Mouse (Mus musculus): Measurements from ENCODE around the gene Gcnt2. TPM values are rescaled to one million over a fixed set of nuclear protein-coding genes. Genes with fewer than 3 reads are reported as not detected.

Gcnt2 gene
- polyA plus RNA-seq, 1 experiment from 2014 or later: 2.1 TPM

- 91% methylated on average over 6 of the region's 6 CpGs for WGBS
- H3K4me2 ChIP-seq (replicated peaks): no peak overlapping the region
- H3K4me1 ChIP-seq: peaks cover 19% of the 10 kb centered on the region
- H3K4me3 ChIP-seq: no peak overlapping the region
- no peak overlapping the region for H3K9ac ChIP-seq
- no peak for ATAC-seq (ENCODE audit: low FRiP score, low read depth)
- no peaks in the 10 kb centered on the region for H3K27me3 ChIP-seq
- no peaks in the 10 kb centered on the region for H3K36me3 ChIP-seq
- H3K9me3 ChIP-seq: no peaks in the 10 kb centered on the region
- no peak overlapping the region for H3K27ac ChIP-seq
Measured at GRCm38 (mm10) chr13:40910047-40910446, 50.5 kb downstream of the Gcnt2 start.

GRCm38 (mm10) chr13:40911951-40912350 is 52.4 kb downstream of the Gcnt2 start:
- H3K27ac ChIP-seq: no peak overlapping the region
- peaks cover 30% of the 10 kb centered on the region for H3K4me1 ChIP-seq
- H3K9me3 ChIP-seq: no peaks in the 10 kb centered on the region
- WGBS: 89% methylated on average over 6 of the region's 6 CpGs
- H3K9ac ChIP-seq: no peak overlapping the region
- H3K4me2 ChIP-seq (replicated peaks): no peak overlapping the region
- H3K27me3 ChIP-seq: peaks cover 9% of the 10 kb centered on the region
- ATAC-seq (ENCODE audit: low FRiP score, low read depth): no peak
- no peaks in the 10 kb centered on the region for H3K36me3 ChIP-seq
- no peak overlapping the region for H3K4me3 ChIP-seq

- Histone ChIP-seq H3K4me2 (replicated peaks) (no peak overlapping the region), H3K9me3 (no peaks in the 10 kb centered on the region), H3K27ac (no peak overlapping the region), H3K27me3 (peaks cover 24% of the 10 kb centered on the region), H3K9ac (no peak overlapping the region), H3K4me3 (no peak overlapping the region), H3K36me3 (no peaks in the 10 kb centered on the region), H3K4me1 (peaks cover 31% of the 10 kb centered on the region)
- no peak for ATAC-seq (ENCODE audit: low FRiP score, low read depth)
- 86% methylated on average over 14 of the region's 14 CpGs for WGBS
Measured at GRCm38 (mm10) chr13:40913395-40914018, 54.0 kb downstream of the Gcnt2 start.

- Histone ChIP-seq H3K27ac (no peak overlapping the region), H3K27me3 (peaks cover 30% of the 10 kb centered on the region), H3K9ac (no peak overlapping the region), H3K4me2 (replicated peaks) (no peak overlapping the region), H3K4me3 (no peak overlapping the region), H3K36me3 (no peaks in the 10 kb centered on the region), H3K4me1 (peaks cover 31% of the 10 kb centered on the region), H3K9me3 (no peaks in the 10 kb centered on the region)
- peak; percentile 37; the same call in 1 of the 2 replicates for ATAC-seq (ENCODE audit: low FRiP score, low read depth)
- WGBS: 59% methylated on average over 4 of the region's 4 CpGs
Measured at GRCm38 (mm10) chr13:40914053-40914585, 54.6 kb downstream of the Gcnt2 start.

GRCm38 (mm10) chr13:40916321-40917160 is 57.0 kb downstream of the Gcnt2 start:
- peak overlapping the region; percentile 51 for H3K4me3 ChIP-seq
- H3K9me3 ChIP-seq: no peaks in the 10 kb centered on the region
- H3K36me3 ChIP-seq: no peaks in the 10 kb centered on the region
- H3K27ac ChIP-seq: no peak overlapping the region
- 6% methylated on average over 21 of the region's 21 CpGs for WGBS
- H3K9ac ChIP-seq: peak overlapping the region; percentile 63; the same call in 1 of the 2 replicates
- no peak for ATAC-seq (ENCODE audit: low FRiP score, low read depth)
- H3K27me3 ChIP-seq: peaks cover 54% of the 10 kb centered on the region
- H3K4me1 ChIP-seq: peaks cover 31% of the 10 kb centered on the region
- H3K4me2 ChIP-seq (replicated peaks): peak overlapping the region; percentile 95

GRCm38 (mm10) chr13:40917161-40918091 is 57.9 kb downstream of the Gcnt2 start:
- Histone ChIP-seq H3K9me3 (no peaks in the 10 kb centered on the region), H3K27me3 (peaks cover 56% of the 10 kb centered on the region), H3K9ac (peak overlapping the region; percentile 63), H3K4me3 (peak overlapping the region; percentile 51), H3K4me1 (peaks cover 31% of the 10 kb centered on the region), H3K27ac (no peak overlapping the region), H3K36me3 (no peaks in the 10 kb centered on the region), H3K4me2 (replicated peaks) (peak overlapping the region; percentile 95)
- WGBS: under 1% methylated on average over 38 of the region's 38 CpGs
- ATAC-seq (ENCODE audit: low FRiP score, low read depth): no peak

GRCm38 (mm10) chr13:40921326-40922059 is 61.9 kb downstream of the Gcnt2 start:
- Histone ChIP-seq H3K4me1 (peaks cover 23% of the 10 kb centered on the region), H3K27ac (no peak overlapping the region), H3K4me3 (no peak overlapping the region), H3K36me3 (no peaks in the 10 kb centered on the region), H3K9me3 (no peaks in the 10 kb centered on the region), H3K9ac (no peak overlapping the region), H3K27me3 (peaks cover 52% of the 10 kb centered on the region), H3K4me2 (replicated peaks) (no peak overlapping the region)
- 81% methylated on average over 8 of the region's 8 CpGs for WGBS
- no peak for ATAC-seq (ENCODE audit: low FRiP score, low read depth)

GRCm38 (mm10) chr13:40922311-40922877 is 62.8 kb downstream of the Gcnt2 start:
- no peak for ATAC-seq (ENCODE audit: low FRiP score, low read depth)
- no peak overlapping the region for H3K9ac ChIP-seq
- 77% methylated on average over 11 of the region's 11 CpGs for WGBS

GRCm38 (mm10) chr13:40923756-40924315 is 64.3 kb downstream of the Gcnt2 start:
- Histone ChIP-seq H3K4me2 (replicated peaks) (no peak overlapping the region), H3K36me3 (no peaks in the 10 kb centered on the region), H3K27me3 (peaks cover 29% of the 10 kb centered on the region), H3K27ac (no peak overlapping the region), H3K4me1 (peaks cover 12% of the 10 kb centered on the region; the same call in 1 of the 2 replicates), H3K9ac (no peak overlapping the region), H3K4me3 (no peak overlapping the region), H3K9me3 (no peaks in the 10 kb centered on the region)
- no peak for ATAC-seq (ENCODE audit: low FRiP score, low read depth)
- WGBS: 40% methylated on average over 4 of the region's 4 CpGs

More at GRCm38 (mm10) chr13:40922311-40922877, 62.8 kb downstream of the Gcnt2 start:
- Histone ChIP-seq H3K4me3 (no peak overlapping the region), H3K9me3 (no peaks in the 10 kb centered on the region), H3K27me3 (peaks cover 43% of the 10 kb centered on the region), H3K4me1 (peaks cover 14% of the 10 kb centered on the region), H3K36me3 (no peaks in the 10 kb centered on the region), H3K27ac (no peak overlapping the region), H3K4me2 (replicated peaks) (no peak overlapping the region)

- no peak for ATAC-seq (ENCODE audit: low FRiP score, low read depth)
- H3K9me3 ChIP-seq: no peaks in the 10 kb centered on the region
- no peak overlapping the region for H3K4me3 ChIP-seq
- H3K9ac ChIP-seq: no peak overlapping the region
- no peak overlapping the region for H3K4me2 ChIP-seq (replicated peaks)
- peaks cover 12% of the 10 kb centered on the region; the same call in 1 of the 2 replicates for H3K4me1 ChIP-seq
- H3K27me3 ChIP-seq: no peaks in the 10 kb centered on the region
- no peak overlapping the region for H3K27ac ChIP-seq
- no peaks in the 10 kb centered on the region for H3K36me3 ChIP-seq
- 66% methylated on average over 9 of the region's 9 CpGs for WGBS
Measured at GRCm38 (mm10) chr13:40928192-40928898, 68.8 kb downstream of the Gcnt2 start.

Measured in limb, embryonic 13.5 days (tissue).